Mouse (Mus musculus): ENCODE data around the gene Cfap97d1. TPM values are rescaled to one million over a fixed set of nuclear protein-coding genes. Genes with fewer than 3 reads are reported as not detected.

Cfap97d1 gene
- polyA plus RNA-seq, 1 experiment from 2014 or later: not detected

GRCm38 (mm10) chr11:102040138-102040524, 56.1 kb downstream of the Cfap97d1 start:
- H3K9me3 ChIP-seq: peaks cover 3% of the 10 kb centered on the region; the same call in 1 of the 2 replicates
- H3K4me2 ChIP-seq (replicated peaks): no peak overlapping the region
- H3K4me3 ChIP-seq: no peak overlapping the region
- H3K4me1 ChIP-seq: no peaks in the 10 kb centered on the region
- no peak overlapping the region for H3K27ac ChIP-seq (replicated peaks)
- no peaks in the 10 kb centered on the region for H3K36me3 ChIP-seq
- peaks cover 9% of the 10 kb centered on the region; the same call in 1 of the 2 replicates for H3K27me3 ChIP-seq
- no peak for ATAC-seq (ENCODE audit: low FRiP score, low read depth)
- no peak overlapping the region for H3K9ac ChIP-seq (replicated peaks)
- under 1% methylated on average over 9 of the region's 9 CpGs for WGBS

GRCm38 (mm10) chr11:102040646-102041045, 56.6 kb downstream of the Cfap97d1 start:
- Histone ChIP-seq H3K4me1 (no peaks in the 10 kb centered on the region), H3K27me3 (peaks cover 9% of the 10 kb centered on the region; the same call in 1 of the 2 replicates), H3K9me3 (peaks cover 8% of the 10 kb centered on the region), H3K9ac (replicated peaks) (no peak overlapping the region), H3K4me3 (no peak overlapping the region), H3K36me3 (no peaks in the 10 kb centered on the region), H3K4me2 (replicated peaks) (no peak overlapping the region), H3K27ac (replicated peaks) (no peak overlapping the region)
- 70% methylated on average over 4 of the region's 4 CpGs for WGBS
- ATAC-seq (ENCODE audit: low FRiP score, low read depth): no peak

GRCm38 (mm10) chr11:102041350-102041949, 57.4 kb downstream of the Cfap97d1 start, which contains the start of gene Cd300lg:
Gene Cd300lg (plus strand): TSS chr11:102041509.
- Histone ChIP-seq H3K4me3 (no peak within 1 kb of the TSS), H3K36me3 (no peaks in the 10 kb centered on the region), H3K27me3 (peaks cover 9% of the 10 kb centered on the region; the same call in 1 of the 2 replicates), H3K9ac (replicated peaks) (no peak within 1 kb of the TSS), H3K4me1 (no peaks in the 10 kb centered on the region), H3K9me3 (peaks cover 13% of the 10 kb centered on the region), H3K27ac (replicated peaks) (no peak within 1 kb of the TSS), H3K4me2 (replicated peaks) (no peak within 1 kb of the TSS)
- WGBS: 64% methylated on average over 5 of the region's 5 CpGs
- ATAC-seq (ENCODE audit: low FRiP score, low read depth): no peak

Other genes starting within 250 kb of the Cfap97d1 start
- gene Etv4, start 198.9 kb upstream of the Cfap97d1 start, polyA plus RNA-seq (2016; fragmentation: Nextera tagmentation; extraction: Ambion mirVana): 4.1 and 4.3 TPM in 2 replicates
- 0.23 TPM in 1 of 2 replicates, not detected in the other for gene Meox1, start 89.9 kb upstream of the Cfap97d1 start, polyA plus RNA-seq (2016; fragmentation: Nextera tagmentation; extraction: Ambion mirVana)
- 0.17 and 0.25 TPM in 2 replicates for gene Sost, start 17.3 kb upstream of the Cfap97d1 start, polyA plus RNA-seq (2016; fragmentation: Nextera tagmentation; extraction: Ambion mirVana)
- gene Dusp3, start 2.7 kb downstream of the Cfap97d1 start, polyA plus RNA-seq (2016; fragmentation: Nextera tagmentation; extraction: Ambion mirVana): 9.3 and 9.6 TPM in 2 replicates
- gene Mpp3, start 44.2 kb downstream of the Cfap97d1 start, polyA plus RNA-seq (2016; fragmentation: Nextera tagmentation; extraction: Ambion mirVana): 32.1 and 33.2 TPM in 2 replicates
- 0.19 and 0.34 TPM in 2 replicates for gene Cd300lg, start 57.2 kb downstream of the Cfap97d1 start, polyA plus RNA-seq (2016; fragmentation: Nextera tagmentation; extraction: Ambion mirVana)
- 21.7 and 23.3 TPM in 2 replicates for gene Mpp2, start 104.2 kb downstream of the Cfap97d1 start, polyA plus RNA-seq (2016; fragmentation: Nextera tagmentation; extraction: Ambion mirVana)
- not detected in 2 replicates for gene Ppy, start 117.0 kb downstream of the Cfap97d1 start, polyA plus RNA-seq (2016; fragmentation: Nextera tagmentation; extraction: Ambion mirVana)
- not detected in 2 replicates for gene Pyy, start 123.6 kb downstream of the Cfap97d1 start, polyA plus RNA-seq (2016; fragmentation: Nextera tagmentation; extraction: Ambion mirVana)
- gene Nags, start 161.2 kb downstream of the Cfap97d1 start, polyA plus RNA-seq (2016; fragmentation: Nextera tagmentation; extraction: Ambion mirVana): not detected in 2 replicates
- 33.9 and 38.5 TPM in 2 replicates for gene Tmem101, start 172.1 kb downstream of the Cfap97d1 start, polyA plus RNA-seq (2016; fragmentation: Nextera tagmentation; extraction: Ambion mirVana)
- gene Lsm12, start 201.0 kb downstream of the Cfap97d1 start, polyA plus RNA-seq (2016; fragmentation: Nextera tagmentation; extraction: Ambion mirVana): 112 and 119 TPM in 2 replicates
- 27.6 and 29.7 TPM in 2 replicates for gene G6pc3, start 205.3 kb downstream of the Cfap97d1 start, polyA plus RNA-seq (2016; fragmentation: Nextera tagmentation; extraction: Ambion mirVana)
- gene Hdac5, start 245.9 kb downstream of the Cfap97d1 start, polyA plus RNA-seq (2016; fragmentation: Nextera tagmentation; extraction: Ambion mirVana): 98.4 and 106 TPM in 2 replicates

Measured in midbrain, embryonic 12.5 days (tissue).